Mouse (Mus musculus): ENCODE results near the gene Micu1.

Micu1 gene

DNA sequence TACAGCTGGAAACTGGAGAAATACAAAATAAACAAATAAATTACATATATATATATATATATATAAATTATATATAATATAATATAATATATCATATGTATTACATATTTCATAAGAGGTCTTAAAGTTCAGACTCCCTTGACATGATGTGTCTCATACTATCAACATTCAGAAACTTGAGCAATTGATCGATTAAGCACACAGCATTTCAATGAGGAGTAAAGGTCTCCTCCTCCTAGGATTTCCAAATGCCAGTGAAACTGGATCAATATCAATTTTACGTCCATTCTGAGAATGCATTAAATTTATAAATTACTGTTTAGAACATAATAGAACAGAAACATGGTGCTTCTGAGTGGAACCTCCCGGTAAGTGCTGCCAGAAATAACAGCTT, 71.9 kb downstream of the Micu1 start:
- DNase-seq (ENCODE audit: low read depth, low spot score) = no peak

DNA sequence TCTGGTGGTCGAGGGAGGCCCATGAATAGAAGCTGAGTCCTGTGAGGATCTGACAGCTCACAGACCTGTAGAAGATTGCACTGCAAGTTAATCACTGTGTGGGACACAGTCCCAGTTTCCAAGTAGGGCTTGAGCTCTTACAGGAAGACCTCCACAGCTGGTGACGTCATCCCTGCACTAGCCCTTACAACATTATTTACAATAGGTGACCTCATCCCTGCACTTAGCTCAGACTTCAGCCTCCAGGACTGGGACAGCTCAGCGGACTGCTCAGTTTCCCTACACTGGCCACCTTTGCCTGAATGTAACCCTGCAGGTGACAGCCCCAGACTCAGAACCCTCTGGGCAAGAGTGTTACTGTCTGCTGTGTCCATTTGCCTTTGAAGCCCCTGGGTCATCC, 75.0 kb downstream of the Micu1 start:
- no peak for DNase-seq (ENCODE audit: low read depth, low spot score)

DNA sequence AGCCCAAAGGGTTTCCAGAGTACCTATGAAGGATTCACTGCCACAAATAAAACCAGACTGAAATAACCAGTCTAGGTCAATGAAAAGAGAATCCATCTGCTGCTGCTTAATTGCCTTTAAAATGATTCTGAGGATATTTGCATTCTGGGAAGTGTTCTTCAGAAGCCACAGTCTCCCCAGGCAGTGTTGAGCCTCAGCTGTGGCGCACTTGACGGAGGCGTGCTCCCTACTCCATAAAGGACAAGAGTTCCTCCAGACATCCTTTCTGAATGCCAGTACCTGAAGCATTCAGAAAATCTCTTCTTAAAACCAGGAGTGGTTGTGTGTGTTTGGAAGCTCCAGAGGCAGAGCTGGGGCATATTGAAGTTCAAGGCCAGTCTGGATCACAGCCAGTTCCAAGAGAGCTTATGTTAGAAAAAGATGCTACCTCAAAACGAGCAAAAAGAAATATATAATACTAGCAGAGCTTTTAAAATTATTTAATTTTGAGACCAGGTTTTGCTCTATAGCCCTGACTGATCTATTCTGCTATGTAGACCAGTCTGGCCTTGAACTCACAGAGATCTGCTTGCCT, 75.9 kb downstream of the Micu1 start:
- no peak for DNase-seq (ENCODE audit: low read depth, low spot score)

DNA sequence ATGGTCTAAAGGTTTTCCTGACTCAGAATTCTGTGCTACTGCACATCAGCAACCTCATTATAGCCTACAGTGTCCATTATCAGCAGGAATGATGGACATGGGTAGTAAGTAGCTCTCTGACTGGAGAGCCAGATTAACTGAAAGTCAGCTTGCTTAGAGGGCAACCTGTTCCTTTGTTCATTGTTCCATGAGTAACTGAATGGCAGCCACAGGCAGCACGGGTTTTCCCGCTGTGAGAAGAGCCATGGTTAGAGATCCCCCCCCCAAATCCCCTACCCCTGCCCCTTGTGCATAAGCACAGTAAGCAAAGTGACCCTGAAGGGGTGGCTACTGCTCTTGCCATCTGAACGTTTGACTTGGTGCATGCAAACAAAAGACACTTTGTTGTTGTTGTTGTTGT, 78.4 kb downstream of the Micu1 start:
- DNase-seq (ENCODE audit: low read depth, low spot score) = no peak

DNA sequence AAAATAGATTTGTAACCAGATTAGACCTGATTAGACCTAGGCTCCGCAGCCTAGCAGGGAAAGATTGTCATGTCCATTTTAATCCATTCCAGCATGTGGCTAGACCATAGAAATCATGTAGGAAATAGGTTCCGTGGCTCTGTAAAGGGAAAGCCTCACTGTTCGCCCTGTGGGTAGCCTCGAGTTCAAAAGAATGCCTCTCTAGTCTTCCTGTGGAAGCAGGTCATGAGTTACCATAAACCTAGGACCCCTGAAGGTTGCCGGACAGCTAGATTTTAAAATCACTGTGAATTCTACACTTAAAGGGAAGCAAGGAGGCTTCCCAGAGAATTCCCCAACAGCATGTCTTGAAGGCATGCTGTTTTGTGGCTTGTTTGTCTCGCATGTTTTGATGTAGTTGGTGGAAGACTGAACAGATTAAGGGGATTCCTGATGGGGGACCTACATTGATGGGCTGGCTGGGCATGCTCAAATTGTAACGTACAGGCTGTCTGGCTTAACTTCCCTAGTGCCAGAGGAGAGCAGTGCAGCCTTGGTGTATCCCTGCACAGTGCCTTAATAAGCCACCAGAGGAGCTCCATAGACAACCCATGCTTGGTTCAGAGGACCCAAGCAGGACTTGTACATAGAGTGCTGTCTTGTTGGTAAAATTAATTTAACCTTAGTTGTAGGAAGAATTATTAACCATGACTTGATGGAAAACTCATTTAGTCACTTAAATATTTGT, 79.1 kb downstream of the Micu1 start:
- DNase-seq (ENCODE audit: low read depth, low spot score) = peak; percentile 23

DNA sequence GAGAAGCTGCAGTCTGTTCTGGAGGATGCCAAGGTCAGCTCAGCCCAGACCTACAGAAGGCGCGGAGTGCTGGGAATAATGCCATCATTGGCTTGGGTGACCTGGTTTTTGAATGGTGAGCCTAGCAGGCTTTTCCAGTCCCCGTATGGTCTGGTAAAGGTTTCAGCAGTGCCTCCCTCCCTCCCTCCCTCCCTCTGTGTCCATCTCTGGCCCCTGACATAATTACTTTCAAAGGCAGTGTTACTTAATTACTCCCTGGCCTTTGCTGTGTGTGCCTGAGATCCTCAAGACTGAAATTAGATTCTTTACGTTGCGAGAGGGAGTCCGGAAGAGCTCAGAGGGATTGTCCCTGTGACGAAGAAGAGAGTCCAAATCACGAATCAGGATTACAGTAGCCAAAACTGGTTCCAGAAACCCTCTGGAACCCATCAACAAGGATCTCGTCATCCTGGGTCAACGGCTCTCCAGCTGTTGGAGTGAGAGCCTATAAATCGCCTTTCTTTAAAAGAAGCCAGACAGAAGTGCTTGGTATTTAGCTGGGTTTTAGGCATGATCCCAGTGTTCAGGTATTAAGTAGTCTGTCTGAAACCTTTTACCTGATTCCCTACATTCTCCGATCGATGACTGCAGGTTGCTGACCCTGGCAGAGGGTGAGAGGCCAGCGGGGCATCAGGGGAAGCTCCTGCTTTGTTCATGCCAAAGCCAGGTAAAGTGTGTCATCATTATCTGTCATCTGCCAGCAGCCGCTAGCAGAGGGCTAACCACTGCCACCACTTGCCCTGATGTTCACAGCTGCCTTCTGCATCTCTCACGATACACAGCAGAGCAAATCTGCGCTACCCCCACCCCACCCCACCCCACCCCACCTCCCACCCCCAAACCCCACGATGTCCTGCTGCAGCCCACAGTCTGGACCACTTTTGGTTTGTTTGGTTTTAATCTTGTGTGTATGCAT, 82.7 kb downstream of the Micu1 start:
- DNase-seq (ENCODE audit: low read depth, low spot score) = no peak

DNA sequence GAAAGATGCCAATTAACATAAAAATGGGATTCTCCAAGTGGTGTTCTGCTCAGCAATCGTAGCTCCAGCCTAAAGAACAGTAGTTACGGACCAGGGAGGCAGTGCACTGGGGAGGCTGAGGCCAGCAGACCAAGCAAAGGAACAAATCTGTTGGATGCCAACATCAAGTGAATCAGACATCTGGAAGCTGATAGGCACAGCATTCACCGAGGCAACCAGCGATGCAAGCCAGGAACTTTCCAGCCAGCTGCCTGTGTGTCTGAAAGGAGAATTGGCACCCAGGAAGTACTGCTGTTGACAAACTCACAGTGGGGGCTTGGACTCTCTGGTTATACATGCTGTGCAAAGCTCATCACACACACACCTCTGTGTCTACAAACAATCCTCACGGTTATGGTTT, 84.0 kb downstream of the Micu1 start:
- DNase-seq (ENCODE audit: low read depth, low spot score) = no peak

DNA sequence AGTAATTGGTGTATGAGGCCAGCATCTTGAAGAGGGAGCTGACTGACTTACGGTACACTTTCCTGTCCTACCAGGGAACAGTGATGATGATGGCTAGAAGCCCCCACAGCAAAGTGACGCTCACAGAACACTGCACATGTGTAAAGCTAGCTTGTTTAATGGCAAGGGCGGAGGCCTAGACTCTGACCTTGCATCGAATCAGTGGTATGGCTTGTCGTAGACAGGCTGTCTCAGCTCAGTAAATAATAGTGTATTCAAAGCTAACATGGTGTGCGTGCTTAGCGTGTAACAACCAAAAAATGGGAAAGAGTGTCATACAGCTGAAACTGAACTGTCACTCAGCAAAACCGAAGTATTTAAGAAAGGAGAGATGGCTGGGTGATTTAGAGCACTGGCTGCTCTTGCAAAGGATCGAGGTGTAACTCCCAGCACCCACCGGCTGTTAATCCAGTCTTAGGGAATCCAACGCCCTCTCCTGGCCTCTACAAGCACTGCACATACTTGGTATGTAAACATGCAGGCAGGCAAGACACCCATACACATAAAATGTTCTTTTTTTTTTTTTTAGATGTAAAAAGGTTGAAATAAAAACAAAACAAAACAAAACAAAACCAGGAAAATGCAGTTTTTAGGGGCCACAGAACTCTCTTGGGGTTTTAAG, 85.0 kb downstream of the Micu1 start:
- no peak for DNase-seq (ENCODE audit: low read depth, low spot score)

DNA sequence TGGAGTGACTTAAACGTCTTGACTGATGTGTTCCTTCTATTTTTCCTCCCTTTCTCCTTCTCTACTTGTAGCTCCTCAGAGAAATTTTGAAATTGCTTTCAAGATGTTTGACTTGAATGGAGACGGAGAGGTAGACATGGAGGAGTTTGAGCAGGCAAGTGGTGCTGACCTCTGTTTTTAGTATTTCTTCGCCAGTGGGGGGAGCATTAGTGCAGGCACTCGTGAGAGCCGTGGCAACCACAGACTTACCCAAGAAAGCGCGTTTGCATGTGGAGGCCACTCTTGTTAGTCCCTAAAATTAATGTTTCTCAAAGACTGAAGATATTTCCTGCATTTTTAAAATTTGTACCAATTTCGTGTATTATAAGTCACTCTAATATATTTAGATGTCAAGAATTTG, 85.6 kb downstream of the Micu1 start:
- no peak for DNase-seq (ENCODE audit: low read depth, low spot score)

DNA sequence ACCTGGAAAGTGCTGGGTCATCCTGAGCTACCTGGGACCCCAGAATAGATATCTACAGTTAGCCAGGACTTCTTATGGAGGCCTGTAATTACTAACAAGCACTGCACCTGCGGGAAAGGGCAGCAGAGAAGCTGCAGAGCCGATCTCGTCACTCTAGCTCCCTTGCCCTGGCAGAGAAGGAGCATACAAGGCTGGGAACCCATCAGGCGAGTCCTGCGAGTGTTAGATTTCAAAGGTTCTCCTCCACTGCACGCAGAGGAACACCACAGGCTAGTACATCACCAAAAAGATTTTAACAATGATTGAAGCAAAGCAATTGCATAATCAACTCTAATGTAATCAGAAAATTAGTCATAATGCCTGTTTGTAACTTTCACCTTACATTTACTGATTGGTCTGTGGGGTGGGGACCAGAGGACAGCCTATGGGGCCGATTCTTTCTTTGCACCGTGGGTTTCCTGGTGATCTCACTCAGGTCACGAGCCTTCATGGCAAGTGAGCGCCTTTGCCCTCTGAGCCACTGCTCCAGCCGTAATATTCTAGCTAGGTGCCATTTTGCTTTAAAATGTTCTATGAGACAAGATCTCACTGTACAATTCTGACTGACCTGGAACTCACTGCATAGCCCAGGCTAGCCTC, 88.1 kb downstream of the Micu1 start:
- DNase-seq (ENCODE audit: low read depth, low spot score) = no peak

DNA sequence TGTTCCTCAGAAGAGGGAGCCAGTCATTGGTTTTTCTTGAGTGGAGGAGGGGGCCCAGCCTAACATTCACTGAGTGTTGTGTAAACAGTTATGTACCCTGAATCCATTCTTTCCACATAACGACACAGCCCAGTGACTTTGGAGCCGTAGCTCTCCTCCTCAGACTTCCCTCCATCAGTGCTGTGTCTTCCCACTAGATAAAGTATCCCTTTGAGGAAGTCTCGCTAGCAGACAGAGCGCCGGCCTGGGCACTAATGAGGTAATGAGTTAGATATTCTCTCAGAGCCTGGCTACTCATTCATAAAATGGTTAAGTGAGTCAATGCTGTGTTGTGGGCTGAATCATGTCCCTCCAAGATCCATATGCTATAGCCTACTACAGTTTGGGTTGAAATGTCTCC, 89.6 kb downstream of the Micu1 start:
- no peak for DNase-seq (ENCODE audit: low read depth, low spot score)

DNA sequence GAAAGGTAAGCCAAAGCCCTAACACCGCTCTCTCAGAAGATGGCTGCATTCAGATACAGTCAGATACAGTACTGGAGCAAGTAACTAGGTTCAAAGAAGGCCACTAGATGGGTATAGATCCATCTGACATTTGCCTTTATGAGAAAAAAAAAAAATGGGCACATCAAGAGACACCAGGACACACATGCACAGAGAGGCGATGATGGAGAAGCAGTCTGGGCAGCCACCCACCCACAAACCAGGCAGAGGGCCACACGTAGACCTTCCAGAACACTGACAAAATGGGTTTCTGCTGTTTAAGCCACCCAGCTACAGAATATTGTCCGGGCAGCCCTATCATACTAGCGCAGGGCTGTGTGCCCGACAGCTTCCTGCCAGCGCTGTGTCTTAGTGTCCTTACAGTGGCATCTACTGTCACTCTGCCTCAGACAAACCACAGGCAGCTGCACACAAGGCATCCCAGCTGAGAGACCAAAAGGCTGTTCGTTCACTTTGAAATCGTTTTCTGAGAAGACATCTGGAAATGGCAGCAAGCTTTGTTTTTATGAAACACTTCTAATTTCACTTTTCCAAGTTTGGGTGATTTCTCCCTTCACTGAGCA, 90.4 kb downstream of the Micu1 start:
- DNase-seq (ENCODE audit: low read depth, low spot score) = no peak

DNA sequence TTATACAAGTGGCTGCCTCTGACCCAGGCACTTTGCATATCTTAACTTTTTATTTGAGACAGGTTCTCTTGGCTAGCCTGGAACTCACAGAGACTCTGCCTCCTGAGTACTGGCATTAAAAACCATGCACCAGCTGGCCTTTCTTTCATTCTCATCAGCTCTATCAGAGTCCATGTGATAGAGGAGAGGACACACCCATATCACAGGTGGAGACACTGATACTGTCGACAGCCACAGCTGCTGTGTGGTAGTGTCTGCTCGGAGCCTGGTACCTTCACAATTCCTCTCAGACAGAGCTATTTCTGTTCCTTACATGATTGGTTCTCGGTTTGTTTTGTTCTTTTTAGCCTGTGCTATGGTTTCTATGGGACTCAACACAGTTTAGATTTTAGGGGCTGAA, 91.2 kb downstream of the Micu1 start:
- DNase-seq (ENCODE audit: low read depth, low spot score) = no peak

DNA sequence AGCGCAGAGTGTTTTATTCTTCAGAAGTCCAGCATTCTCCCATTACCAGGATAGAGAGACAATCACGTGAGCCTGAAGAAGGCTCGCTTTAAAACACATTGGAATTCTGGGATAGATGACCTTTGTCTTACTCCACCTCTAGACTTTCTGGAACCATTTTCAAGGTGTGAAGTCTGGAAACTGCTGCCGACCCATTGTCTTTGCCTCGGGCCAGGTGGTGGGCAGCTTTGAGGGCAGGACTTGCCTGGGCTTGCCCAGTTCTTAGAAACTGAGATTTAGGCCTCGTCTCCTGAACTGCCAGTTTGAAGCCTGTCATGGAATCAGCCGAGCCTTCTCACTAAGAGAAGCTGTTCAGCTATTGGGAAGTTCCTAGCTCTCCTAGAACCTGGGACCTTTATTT, 92.8 kb downstream of the Micu1 start:
- DNase-seq (ENCODE audit: low read depth, low spot score) = no peak

DNA sequence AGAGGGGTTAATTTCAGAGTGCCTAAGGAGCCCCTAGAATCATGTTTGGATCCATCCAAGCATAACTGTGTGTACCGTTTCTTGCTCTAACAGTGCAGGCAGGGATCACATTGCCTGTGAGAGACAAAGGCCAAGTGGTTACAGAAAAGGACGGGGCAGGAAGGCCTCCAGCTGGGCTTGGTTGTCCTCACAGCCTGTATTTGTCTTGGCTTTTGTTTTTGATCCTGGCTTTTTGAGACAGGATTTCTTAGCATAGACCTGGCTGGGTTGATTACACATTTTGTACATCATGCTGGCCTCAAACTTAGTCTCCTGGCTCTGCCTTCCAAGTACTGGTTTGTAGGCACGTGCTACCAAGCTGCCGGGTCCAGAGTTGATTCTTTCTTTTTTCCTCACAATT, 93.6 kb downstream of the Micu1 start:
- no peak for DNase-seq (ENCODE audit: low read depth, low spot score)

DNA sequence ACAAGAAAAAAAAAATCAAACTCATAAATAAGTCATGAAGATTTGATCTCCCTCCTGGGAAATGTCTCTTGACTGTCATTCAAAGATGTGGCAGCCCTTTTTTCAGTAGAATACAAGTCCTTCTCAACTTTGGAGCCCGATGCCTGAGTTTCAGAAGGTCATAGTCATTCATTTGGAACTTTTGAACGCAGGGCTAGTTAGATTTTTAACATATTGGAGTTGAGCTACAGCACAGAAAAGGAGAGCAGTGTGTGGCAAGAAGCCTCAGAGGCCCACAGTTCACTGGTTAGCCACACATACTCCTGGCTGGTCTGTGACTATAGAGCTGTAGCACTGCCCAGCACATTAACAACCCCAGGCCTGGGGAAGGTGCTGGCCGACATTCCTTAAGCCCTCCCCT, 96.1 kb downstream of the Micu1 start:
- DNase-seq (ENCODE audit: low read depth, low spot score) = no peak

DNA sequence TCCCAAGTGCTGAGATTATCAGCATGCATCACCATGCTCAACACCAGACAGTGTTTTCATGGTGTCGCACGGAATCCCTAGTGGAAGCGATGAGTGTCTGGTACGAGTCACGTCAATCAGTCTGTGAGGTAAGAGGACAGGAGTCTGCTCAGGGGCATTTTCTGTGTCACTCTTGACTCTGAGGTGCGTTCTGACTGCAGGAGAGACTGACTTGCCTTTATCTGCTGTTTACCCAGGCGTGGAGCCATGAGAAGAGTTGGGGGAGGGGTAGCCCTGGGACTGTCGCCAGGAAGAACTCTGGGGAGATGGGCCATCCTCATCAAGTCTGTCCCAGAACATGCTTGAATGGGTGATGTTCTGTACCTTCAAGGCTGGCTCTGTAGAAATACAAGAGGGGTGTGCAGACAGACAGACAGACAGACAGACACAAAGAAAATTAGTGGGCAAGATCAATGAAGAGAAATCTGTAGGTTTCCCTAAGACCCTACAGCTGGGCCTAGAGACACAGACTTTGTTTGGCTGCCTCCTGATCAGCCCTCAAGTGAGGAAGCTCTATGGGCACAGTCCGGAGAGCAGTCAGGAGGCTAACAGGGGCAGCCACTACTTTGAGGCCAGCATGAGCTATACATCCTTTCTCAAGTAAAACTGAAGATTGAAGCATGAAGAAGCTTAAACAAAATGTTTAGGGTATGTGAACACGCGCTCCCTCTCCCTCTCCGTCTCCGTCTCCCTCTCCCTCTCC, 97.2 kb downstream of the Micu1 start:
- no peak for DNase-seq (ENCODE audit: low read depth, low spot score)

DNA sequence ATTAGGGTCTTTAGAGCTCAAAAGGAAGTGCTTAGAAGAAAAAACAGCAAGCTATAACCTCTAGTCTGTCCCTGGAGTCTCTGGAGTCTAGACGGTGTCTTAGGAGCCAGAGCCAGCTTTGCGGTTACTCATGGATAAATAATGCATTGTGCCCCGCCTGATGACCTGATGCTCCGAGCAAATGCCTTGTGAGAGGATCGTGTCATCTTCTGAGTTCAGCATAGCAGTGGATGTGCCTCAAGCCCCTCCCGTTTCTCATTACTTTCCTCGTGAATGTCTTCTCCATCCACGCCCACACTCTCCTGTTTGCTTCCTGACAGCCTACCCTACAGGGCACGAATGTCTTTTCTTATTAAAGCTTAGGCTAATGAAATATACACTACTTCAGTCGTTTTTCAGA, 97.9 kb downstream of the Micu1 start:
- DNase-seq (ENCODE audit: low read depth, low spot score) = no peak

DNA sequence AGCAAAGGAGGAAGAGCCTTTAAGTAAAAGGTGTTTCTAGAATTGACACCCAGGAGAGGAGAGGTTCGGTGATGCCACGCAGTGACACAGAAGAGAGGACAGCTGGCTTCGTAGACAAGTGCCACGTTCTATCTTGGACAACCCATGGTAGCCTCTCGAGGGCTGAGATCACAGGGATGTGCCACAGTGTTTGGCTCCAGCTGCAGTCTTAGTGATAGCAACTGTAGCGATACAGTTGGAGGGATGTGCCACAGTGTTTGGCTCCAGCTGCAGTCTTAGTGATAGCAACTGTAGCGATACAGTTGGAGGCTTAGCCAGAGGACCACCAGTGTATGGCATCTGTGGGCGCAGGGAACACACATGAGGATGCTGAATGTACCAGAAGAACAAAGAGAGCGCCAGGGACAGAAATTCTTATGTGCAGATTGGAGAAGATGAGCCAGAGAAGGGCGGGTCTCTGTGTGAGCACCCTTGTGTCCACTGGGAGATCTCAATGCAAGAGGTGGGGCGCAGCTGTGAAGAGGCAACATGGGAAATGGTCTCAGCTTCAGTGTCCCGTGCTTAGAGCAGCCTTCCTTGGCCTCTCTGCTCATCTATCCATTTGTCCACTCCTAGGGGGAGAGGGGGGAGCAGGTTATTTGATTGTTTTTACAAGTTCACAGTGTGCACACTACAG, 98.7 kb downstream of the Micu1 start:
- no peak for DNase-seq (ENCODE audit: low read depth, low spot score)

DNA sequence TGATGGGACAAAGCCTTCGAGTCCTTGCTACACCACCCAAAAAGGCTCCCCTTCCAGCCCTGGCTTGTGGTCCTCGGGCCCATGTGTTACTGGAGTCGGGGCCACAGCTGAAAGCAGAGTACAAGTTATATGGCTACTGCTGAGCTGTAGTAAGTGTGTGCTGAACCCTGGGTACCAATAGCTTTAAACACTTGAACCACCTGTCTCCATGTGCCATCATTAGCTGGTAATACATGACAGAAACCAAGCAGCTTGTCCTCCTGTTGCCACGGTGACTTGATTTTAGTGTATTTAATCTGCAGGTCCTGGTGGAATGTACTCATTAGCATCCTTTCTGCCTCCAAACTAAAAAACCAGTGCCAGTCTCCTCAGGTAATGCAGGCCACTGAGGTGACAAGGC, 106.4 kb downstream of the Micu1 start:
- no peak for DNase-seq (ENCODE audit: low read depth, low spot score)

Data from mesoderm, embryonic 11.5 days (tissue).